Mouse (Mus musculus): ENCODE results near the gene Prdx2. TPM values are rescaled to one million over a fixed set of nuclear protein-coding genes. Genes with fewer than 3 reads are reported as not detected.

Gene Prdx2
- polyA plus RNA-seq, 1 experiment from 2014 or later = 370 TPM

DNA sequence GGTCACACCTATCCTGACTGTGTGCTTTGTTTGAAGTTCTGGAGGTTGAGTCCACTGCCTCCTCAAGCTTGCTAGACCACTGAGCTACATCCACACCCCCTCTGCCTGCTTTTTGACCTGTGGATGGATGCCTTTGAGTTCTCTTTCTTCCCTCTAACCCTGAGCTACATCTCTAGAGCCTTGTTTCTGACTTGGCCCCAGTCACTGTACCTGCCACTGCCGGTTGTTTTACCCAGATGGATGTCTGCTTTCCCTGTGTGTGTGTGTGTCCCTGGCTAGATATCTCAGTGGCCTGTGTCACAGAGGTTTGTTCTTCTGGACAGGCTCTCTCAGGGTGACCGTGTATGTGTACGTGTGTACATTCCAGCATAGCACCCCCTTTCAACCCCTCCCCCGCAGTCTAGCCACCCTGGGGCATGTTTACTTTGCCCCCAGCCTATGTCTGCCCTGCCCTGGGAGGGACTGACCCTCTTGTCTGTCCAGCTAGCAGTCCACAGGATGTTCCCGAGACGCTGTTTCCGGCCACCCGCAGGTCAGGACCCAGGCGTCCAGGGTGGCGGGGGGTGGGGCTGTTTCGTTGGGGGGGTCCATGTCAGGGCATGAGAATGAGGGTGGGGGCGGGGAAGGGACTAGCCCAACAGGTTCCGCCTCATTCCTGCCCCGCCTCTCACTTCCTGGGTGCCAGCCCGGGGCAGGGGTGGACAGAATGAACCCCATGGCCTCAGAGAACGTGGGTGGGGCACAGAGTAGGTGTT, 15.1 kb downstream of the Prdx2 start:
- no peaks in the 10 kb centered on the region for H3K36me3 ChIP-seq (ENCODE audit: control insufficient read depth, insufficient read depth, low read length)
- peak overlapping the region; percentile 98 for H3K27ac ChIP-seq (replicated peaks)
- H3K9me3 ChIP-seq (ENCODE audit: control insufficient read depth, low read length) = no peaks in the 10 kb centered on the region
- H3K9ac ChIP-seq (ENCODE audit: low read length) = peak overlapping the region; percentile 70
- ATAC-seq (ENCODE audit: low FRiP score, low TSS enrichment) (peak; percentile 20; the same call in 1 of the 2 replicates), DNase-seq (ENCODE audit: low spot score) (peak; percentile 88)
- H3K4me2 ChIP-seq (replicated peaks; ENCODE audit: low read depth) = peak overlapping the region; percentile 98
- WGBS = 12% methylated on average over 16 of the region's 16 CpGs
- peak overlapping the region; percentile 50 for H3K4me3 ChIP-seq (ENCODE audit: low read depth, low read length)
- H3K27me3 ChIP-seq (ENCODE audit: control insufficient read depth, insufficient read depth, low read length) = no peaks in the 10 kb centered on the region
- TF ChIP-seq CTCF (IDR thresholded peaks at IDR 0.05; ENCODE audit: low read depth) (no peak), EP300 (optimal IDR thresholded peaks at IDR 0.05) (peak; percentile 77)
- H3K4me1 ChIP-seq (replicated peaks; ENCODE audit: control insufficient read depth, insufficient read depth) = peaks cover 27% of the 10 kb centered on the region

DNA sequence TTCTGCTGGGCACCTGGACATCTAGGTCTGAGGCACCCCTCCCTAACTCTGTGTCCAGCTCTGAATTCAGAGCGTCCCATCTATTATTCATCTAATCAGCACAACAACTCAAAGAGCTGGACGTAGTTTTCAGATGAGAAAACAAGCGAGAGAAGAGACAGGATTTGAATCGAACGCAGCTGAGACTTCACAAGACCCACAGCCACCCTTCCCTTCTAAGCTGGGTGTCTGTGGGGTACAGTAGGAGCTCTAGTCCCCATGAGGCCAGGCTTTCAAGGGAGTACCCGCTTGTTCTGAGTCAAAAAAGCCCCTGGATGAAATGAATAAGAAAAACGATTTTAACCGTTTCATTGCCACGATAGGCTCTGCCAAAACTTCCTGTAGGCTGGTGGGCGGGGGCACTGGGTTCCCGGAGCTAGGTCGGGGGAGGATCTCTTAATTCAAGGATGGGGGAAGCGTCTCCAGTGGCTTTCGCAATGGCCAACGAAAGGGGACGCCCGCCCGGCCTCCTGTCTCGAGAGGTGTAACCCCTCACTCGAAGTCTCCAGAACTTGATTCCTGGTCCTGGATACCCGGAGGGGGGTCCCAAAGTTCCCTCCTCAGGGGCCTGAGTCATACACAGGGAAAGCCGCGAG, 15.8 kb downstream of the Prdx2 start:
- H3K9me3 ChIP-seq (ENCODE audit: control insufficient read depth, low read length) = no peaks in the 10 kb centered on the region
- H3K36me3 ChIP-seq (ENCODE audit: control insufficient read depth, insufficient read depth, low read length) = no peaks in the 10 kb centered on the region
- under 1% methylated on average over 23 of the region's 23 CpGs for WGBS
- TF ChIP-seq EP300 (optimal IDR thresholded peaks at IDR 0.05) = peak; percentile 57
- TF ChIP-seq CTCF (IDR thresholded peaks at IDR 0.05; ENCODE audit: low read depth) = no peak
- H3K9ac ChIP-seq (ENCODE audit: low read length) = peak overlapping the region; percentile 70
- peak overlapping the region; percentile 50 for H3K4me3 ChIP-seq (ENCODE audit: low read depth, low read length)
- H3K27ac ChIP-seq (replicated peaks) = peak overlapping the region; percentile 98
- peaks cover 26% of the 10 kb centered on the region for H3K4me1 ChIP-seq (replicated peaks; ENCODE audit: control insufficient read depth, insufficient read depth)
- peak overlapping the region; percentile 98 for H3K4me2 ChIP-seq (replicated peaks; ENCODE audit: low read depth)
- H3K27me3 ChIP-seq (ENCODE audit: control insufficient read depth, insufficient read depth, low read length) = no peaks in the 10 kb centered on the region
- DNase-seq (ENCODE audit: low spot score) = no peak
- ATAC-seq (ENCODE audit: low FRiP score, low TSS enrichment) = no peak

DNA sequence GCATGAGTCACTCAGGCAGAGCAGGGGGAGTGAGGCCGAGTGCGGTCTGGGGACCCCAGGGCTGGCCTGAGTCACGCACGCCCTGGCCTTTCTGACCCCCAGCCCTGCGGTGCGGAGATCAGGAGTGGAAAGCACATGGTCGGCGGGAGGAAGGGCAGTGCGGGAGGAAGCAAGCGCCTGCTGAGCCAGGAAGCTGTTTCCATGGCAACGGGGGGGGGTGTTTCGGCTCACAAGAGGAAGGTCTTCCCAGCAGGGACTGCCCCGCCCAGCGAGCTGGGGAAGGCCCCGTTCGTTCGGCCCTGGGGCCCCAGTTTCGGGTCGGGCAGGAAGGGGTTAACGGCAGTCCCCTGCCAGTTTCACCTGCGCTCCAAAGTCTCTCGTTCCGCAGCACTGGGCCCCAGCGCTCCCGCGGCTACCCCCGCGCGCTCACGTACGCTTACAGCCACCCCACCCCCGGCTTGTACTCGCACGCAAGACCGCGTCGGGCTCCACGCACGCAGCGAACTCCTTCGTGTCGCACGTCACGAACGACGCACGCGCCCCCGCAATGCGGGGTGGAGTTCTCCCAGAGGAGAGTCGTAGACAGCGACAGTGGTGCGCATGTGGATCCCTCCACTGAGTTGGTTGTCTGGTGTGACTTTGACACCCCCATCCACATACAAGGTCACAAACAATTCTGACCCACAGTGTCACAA, 16.4 kb downstream of the Prdx2 start:
- peak; percentile 8; the same call in 1 of the 2 replicates for TF ChIP-seq CTCF (IDR thresholded peaks at IDR 0.05; ENCODE audit: low read depth)
- TF ChIP-seq EP300 (optimal IDR thresholded peaks at IDR 0.05) = peak; percentile 41
- no peaks in the 10 kb centered on the region for H3K27me3 ChIP-seq (ENCODE audit: control insufficient read depth, insufficient read depth, low read length)
- H3K27ac ChIP-seq (replicated peaks) = peak overlapping the region; percentile 98
- under 1% methylated on average over 53 of the region's 53 CpGs for WGBS
- ATAC-seq (ENCODE audit: low FRiP score, low TSS enrichment) = peak; percentile 6
- no peaks in the 10 kb centered on the region for H3K36me3 ChIP-seq (ENCODE audit: control insufficient read depth, insufficient read depth, low read length)
- peak overlapping the region; percentile 70 for H3K9ac ChIP-seq (ENCODE audit: low read length)
- no peaks in the 10 kb centered on the region for H3K9me3 ChIP-seq (ENCODE audit: control insufficient read depth, low read length)
- peaks cover 21% of the 10 kb centered on the region for H3K4me1 ChIP-seq (replicated peaks; ENCODE audit: control insufficient read depth, insufficient read depth)
- H3K4me2 ChIP-seq (replicated peaks; ENCODE audit: low read depth) = peak overlapping the region; percentile 98
- H3K4me3 ChIP-seq (ENCODE audit: low read depth, low read length) = peak overlapping the region; percentile 50
- DNase-seq (ENCODE audit: low spot score) = peak; percentile 92

DNA sequence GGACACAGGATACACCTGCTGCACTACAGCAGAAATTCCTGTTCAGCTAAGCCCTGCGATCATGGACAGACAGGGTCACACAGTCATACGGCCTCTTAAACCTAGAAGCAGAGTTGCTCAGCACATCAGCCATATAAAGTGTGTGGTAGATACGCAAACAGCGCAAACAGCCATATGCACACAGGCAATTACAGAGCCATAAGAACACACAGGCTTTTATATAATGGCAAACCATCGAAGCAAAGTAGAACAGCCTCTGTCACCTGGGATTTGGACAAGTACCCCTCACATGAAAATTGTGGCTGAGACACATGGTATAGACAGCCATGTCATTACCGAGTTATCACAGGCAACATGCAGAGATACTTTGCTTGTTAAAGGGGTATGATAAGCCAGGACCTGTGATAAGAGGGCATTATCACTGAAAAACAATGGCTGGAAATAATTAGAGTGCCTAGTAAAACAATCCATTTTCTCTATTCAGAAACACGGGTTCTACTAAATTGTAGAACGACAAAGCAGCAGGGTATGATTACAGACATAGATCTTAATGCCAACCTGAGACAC, 17.1 kb downstream of the Prdx2 start:
- Histone ChIP-seq H3K9ac (ENCODE audit: low read length) (peak overlapping the region; percentile 70), H3K36me3 (ENCODE audit: control insufficient read depth, insufficient read depth, low read length) (no peaks in the 10 kb centered on the region), H3K4me3 (ENCODE audit: low read depth, low read length) (peak overlapping the region; percentile 50; the same call in 1 of the 2 replicates), H3K27ac (replicated peaks) (peak overlapping the region; percentile 98), H3K4me2 (replicated peaks; ENCODE audit: low read depth) (peak overlapping the region; percentile 98), H3K27me3 (ENCODE audit: control insufficient read depth, insufficient read depth, low read length) (no peaks in the 10 kb centered on the region), H3K9me3 (ENCODE audit: control insufficient read depth, low read length) (no peaks in the 10 kb centered on the region), H3K4me1 (replicated peaks; ENCODE audit: control insufficient read depth, insufficient read depth) (peaks cover 21% of the 10 kb centered on the region)
- WGBS = 30% methylated on average over 8 of the region's 8 CpGs
- TF ChIP-seq EP300 (optimal IDR thresholded peaks at IDR 0.05) = no peak
- no peak for TF ChIP-seq CTCF (IDR thresholded peaks at IDR 0.05; ENCODE audit: low read depth)
- no peak for DNase-seq (ENCODE audit: low spot score)
- no peak for ATAC-seq (ENCODE audit: low FRiP score, low TSS enrichment)

DNA sequence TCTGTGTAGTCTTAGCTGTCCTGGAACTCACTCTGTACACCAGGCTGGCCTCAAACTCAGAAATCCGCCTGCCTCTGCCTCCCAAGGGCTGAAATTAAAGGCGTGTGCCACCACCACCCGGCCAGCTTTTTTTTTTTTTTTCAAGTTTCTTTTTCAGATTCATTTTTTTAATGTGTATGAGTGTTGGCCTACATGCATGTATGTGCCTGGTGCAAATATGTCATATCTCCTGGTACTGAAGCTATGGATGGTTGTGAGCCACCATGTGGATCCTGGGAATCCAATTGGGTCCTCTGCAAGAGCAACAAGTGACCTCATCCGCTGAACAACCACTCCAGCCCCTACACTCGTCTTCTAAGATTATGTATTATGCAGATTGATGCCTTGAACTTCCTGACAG, 18.0 kb downstream of the Prdx2 start:
- Histone ChIP-seq H3K36me3 (ENCODE audit: control insufficient read depth, insufficient read depth, low read length) (no peaks in the 10 kb centered on the region), H3K4me2 (replicated peaks; ENCODE audit: low read depth) (no peak overlapping the region), H3K4me1 (replicated peaks; ENCODE audit: control insufficient read depth, insufficient read depth) (peaks cover 13% of the 10 kb centered on the region), H3K9ac (ENCODE audit: low read length) (no peak overlapping the region), H3K9me3 (ENCODE audit: control insufficient read depth, low read length) (no peaks in the 10 kb centered on the region), H3K27me3 (ENCODE audit: control insufficient read depth, insufficient read depth, low read length) (no peaks in the 10 kb centered on the region), H3K4me3 (ENCODE audit: low read depth, low read length) (no peak overlapping the region), H3K27ac (replicated peaks) (no peak overlapping the region)
- no peak for TF ChIP-seq CTCF (IDR thresholded peaks at IDR 0.05; ENCODE audit: low read depth)
- TF ChIP-seq EP300 (optimal IDR thresholded peaks at IDR 0.05) = no peak
- ATAC-seq (ENCODE audit: low FRiP score, low TSS enrichment) (no peak), DNase-seq (ENCODE audit: low spot score) (no peak)
- WGBS = 71% methylated on average over 5 of the region's 5 CpGs

Data from stomach, postnatal 0 days (tissue).